Mouse (Mus musculus) hindbrain, embryonic 13.5 days (tissue): Measurements from ENCODE around the gene Tbc1d16. TPM values are rescaled to one million over a fixed set of nuclear protein-coding genes. Genes with fewer than 3 reads are reported as not detected.

Source experiments
- ATAC-seq: fragments of 200-750 bp; cut with Nextera tagmentation; 2 replicates; pipeline ENCODE4 v1.8.0; 2017; ENCODE audit warnings: moderate TSS enrichment; ENCODE audit not compliant: low FRiP score
- H3K27ac ChIP-seq: fragments of 300-500 bp; sonication (generic); 2 replicates; pipeline ENCODE4 v1.5.1; 2015; ENCODE audit warnings: inconsistent platforms, mild to moderate bottlenecking, moderate library complexity
- H3K27me3 ChIP-seq: fragments of 300-500 bp; sonication (generic); 2 replicates; pipeline ENCODE4 v1.6.1; 2015; ENCODE audit warnings: mild to moderate bottlenecking, inconsistent platforms
- H3K36me3 ChIP-seq: fragments of 300-500 bp; sonication (generic); 2 replicates; pipeline ENCODE4 v1.6.1; 2015; ENCODE audit warnings: mild to moderate bottlenecking, inconsistent platforms
- H3K4me1 ChIP-seq: fragments of 300-500 bp; sonication (generic); replicated peaks from 2 replicates; pipeline ENCODE4 v1.6.1; 2015; ENCODE audit warnings: inconsistent platforms
- H3K4me2 ChIP-seq: fragments of 300-500 bp; sonication (generic); 2 replicates; pipeline ENCODE4 v1.6.1; 2015; ENCODE audit warnings: inconsistent platforms, mild to moderate bottlenecking, moderate library complexity
- H3K4me3 ChIP-seq: fragments of 300-500 bp; sonication (generic); 2 replicates; pipeline ENCODE4 v1.5.1; 2015; ENCODE audit warnings: mild to moderate bottlenecking, inconsistent platforms
- H3K9ac ChIP-seq: fragments of 300-500 bp; sonication (generic); 2 replicates; pipeline ENCODE4 v1.6.1; 2015; ENCODE audit warnings: mild to moderate bottlenecking, inconsistent platforms
- H3K9me3 ChIP-seq: fragments of 300-500 bp; sonication (generic); 2 replicates; pipeline ENCODE4 v1.6.1; 2016; ENCODE audit warnings: inconsistent platforms
- WGBS: fragments of 180-500 bp; shearing (Covaris S2); methylation state at CpG from one replicate; pipeline ENCODE4 v1.1.7; 2015; 5-methylcytosine and 5-hydroxymethylcytosine counted together
- polyA plus RNA-seq: library from polyadenylated mRNA; unstranded; fragments of >200 nt; fragmentation: Nextera tagmentation; extraction: Ambion mirVana; gene quantifications from 2 replicates; pipeline ENCODE4 v1.2.1, GENCODE M21; 2015

Gene Tbc1d16
- polyA plus RNA-seq, 1 experiment from 2014 or later = 57.4 TPM

GRCm38 (mm10) chr11:119128668-119129280 is 99.5 kb downstream of the Tbc1d16 start:
- no peak for ATAC-seq
- no peak overlapping the region for H3K4me3 ChIP-seq
- H3K27me3 ChIP-seq = peaks cover 34% of the 10 kb centered on the region
- no peaks in the 10 kb centered on the region for H3K36me3 ChIP-seq
- no peaks in the 10 kb centered on the region for H3K9me3 ChIP-seq
- H3K4me2 ChIP-seq = no peak overlapping the region
- WGBS = 38% methylated on average over 11 of the region's 11 CpGs
- H3K27ac ChIP-seq = peak overlapping the region; percentile 78; the same call in 1 of the 2 replicates
- peak overlapping the region; percentile 51 for H3K9ac ChIP-seq
- peaks cover 61% of the 10 kb centered on the region for H3K4me1 ChIP-seq

- no peak; the same call in 1 of the 2 replicates for ATAC-seq
- peaks cover 30% of the 10 kb centered on the region; the same call in 1 of the 2 replicates for H3K27me3 ChIP-seq
- no peak overlapping the region for H3K4me3 ChIP-seq
- no peaks in the 10 kb centered on the region for H3K9me3 ChIP-seq
- peak overlapping the region; percentile 62 for H3K27ac ChIP-seq
- 61% methylated on average over 9 of the region's 9 CpGs for WGBS
- H3K4me2 ChIP-seq = no peak overlapping the region
- H3K36me3 ChIP-seq = no peaks in the 10 kb centered on the region
- H3K9ac ChIP-seq = peak overlapping the region; percentile 51
- peaks cover 58% of the 10 kb centered on the region for H3K4me1 ChIP-seq
Observed at GRCm38 (mm10) chr11:119127686-119128473, 100.4 kb downstream of the Tbc1d16 start.

- Histone ChIP-seq H3K36me3 (no peaks in the 10 kb centered on the region), H3K4me2 (no peak overlapping the region), H3K9me3 (no peaks in the 10 kb centered on the region), H3K27ac (peak overlapping the region; percentile 62), H3K27me3 (0 out of 2 replicates have a peak, but pooled peaks cover 30% of the 10 kb centered on the region), H3K4me1 (peaks cover 58% of the 10 kb centered on the region), H3K9ac (peak overlapping the region; percentile 43; the same call in 1 of the 2 replicates), H3K4me3 (no peak overlapping the region)
- 20% methylated on average over 12 of the region's 12 CpGs for WGBS
- ATAC-seq = no peak
Observed at GRCm38 (mm10) chr11:119127147-119127546, 101.2 kb downstream of the Tbc1d16 start.

GRCm38 (mm10) chr11:119125929-119126861 is 102.1 kb downstream of the Tbc1d16 start:
- Histone ChIP-seq H3K4me1 (peaks cover 58% of the 10 kb centered on the region), H3K9ac (peak overlapping the region; percentile 43), H3K4me3 (no peak overlapping the region), H3K9me3 (no peaks in the 10 kb centered on the region), H3K4me2 (peak overlapping the region; percentile 14; the same call in 1 of the 2 replicates), H3K27ac (peak overlapping the region; percentile 45), H3K27me3 (0 out of 2 replicates have a peak, but pooled peaks cover 22% of the 10 kb centered on the region), H3K36me3 (no peaks in the 10 kb centered on the region)
- 25% methylated on average over 23 of the region's 23 CpGs for WGBS
- ATAC-seq = no peak

GRCm38 (mm10) chr11:119124536-119124935 is 103.8 kb downstream of the Tbc1d16 start:
- Histone ChIP-seq H3K9ac (no peak overlapping the region), H3K9me3 (no peaks in the 10 kb centered on the region), H3K4me3 (no peak overlapping the region), H3K36me3 (no peaks in the 10 kb centered on the region), H3K27ac (no peak overlapping the region), H3K4me1 (peaks cover 45% of the 10 kb centered on the region), H3K4me2 (no peak overlapping the region), H3K27me3 (0 out of 2 replicates have a peak, but pooled peaks cover 22% of the 10 kb centered on the region)
- 92% methylated on average over 6 of the region's 6 CpGs for WGBS
- ATAC-seq = no peak

- Histone ChIP-seq H3K4me1 (peaks cover 45% of the 10 kb centered on the region), H3K4me3 (no peak overlapping the region), H3K9me3 (no peaks in the 10 kb centered on the region), H3K4me2 (no peak overlapping the region), H3K27me3 (0 out of 2 replicates have a peak, but pooled peaks cover 18% of the 10 kb centered on the region), H3K36me3 (no peaks in the 10 kb centered on the region), H3K27ac (no peak overlapping the region), H3K9ac (no peak overlapping the region)
- 86% methylated on average over 5 of the region's 5 CpGs for WGBS
- no peak for ATAC-seq
Observed at GRCm38 (mm10) chr11:119123522-119124319, 104.6 kb downstream of the Tbc1d16 start.

GRCm38 (mm10) chr11:119122396-119122795 is 105.9 kb downstream of the Tbc1d16 start:
- Histone ChIP-seq H3K27me3 (peaks cover 15% of the 10 kb centered on the region; the same call in 1 of the 2 replicates), H3K36me3 (no peaks in the 10 kb centered on the region), H3K9me3 (no peaks in the 10 kb centered on the region), H3K27ac (no peak overlapping the region), H3K4me3 (no peak overlapping the region), H3K9ac (no peak overlapping the region), H3K4me2 (no peak overlapping the region), H3K4me1 (peaks cover 41% of the 10 kb centered on the region)
- ATAC-seq = no peak
- WGBS = 72% methylated on average over 5 of the region's 5 CpGs

- H3K4me3 ChIP-seq = no peak overlapping the region
- peaks cover 6% of the 10 kb centered on the region for H3K27me3 ChIP-seq
- H3K9me3 ChIP-seq = no peaks in the 10 kb centered on the region
- peaks cover 26% of the 10 kb centered on the region for H3K4me1 ChIP-seq
- no peak for ATAC-seq
- H3K27ac ChIP-seq = peak overlapping the region; percentile 18; the same call in 1 of the 2 replicates
- H3K36me3 ChIP-seq = no peaks in the 10 kb centered on the region
- WGBS = 18% methylated on average over 7 of the region's 7 CpGs
- H3K9ac ChIP-seq = peak overlapping the region; percentile 43; the same call in 1 of the 2 replicates
- no peak overlapping the region for H3K4me2 ChIP-seq
Observed at GRCm38 (mm10) chr11:119118905-119119304, 109.4 kb downstream of the Tbc1d16 start.

GRCm38 (mm10) chr11:119117945-119118344 is 110.4 kb downstream of the Tbc1d16 start:
- peak overlapping the region; percentile 43; the same call in 1 of the 2 replicates for H3K9ac ChIP-seq
- WGBS = 47% methylated on average over 7 of the region's 7 CpGs

GRCm38 (mm10) chr11:119116992-119117391 is 111.3 kb downstream of the Tbc1d16 start:
- Histone ChIP-seq H3K9ac (no peak overlapping the region), H3K36me3 (no peaks in the 10 kb centered on the region), H3K4me1 (peaks cover 26% of the 10 kb centered on the region), H3K9me3 (no peaks in the 10 kb centered on the region), H3K4me2 (no peak overlapping the region), H3K27me3 (peaks cover 2% of the 10 kb centered on the region), H3K27ac (no peak overlapping the region), H3K4me3 (no peak overlapping the region)
- ATAC-seq = no peak
- 69% methylated on average over 4 of the region's 4 CpGs for WGBS

More at GRCm38 (mm10) chr11:119117945-119118344, 110.4 kb downstream of the Tbc1d16 start:
- no peaks in the 10 kb centered on the region for H3K9me3 ChIP-seq
- peaks cover 2% of the 10 kb centered on the region for H3K27me3 ChIP-seq
- peaks cover 26% of the 10 kb centered on the region for H3K4me1 ChIP-seq
- no peak for ATAC-seq
- H3K27ac ChIP-seq = no peak overlapping the region; the same call in 1 of the 2 replicates
- H3K4me2 ChIP-seq = no peak overlapping the region
- no peak overlapping the region for H3K4me3 ChIP-seq
- no peaks in the 10 kb centered on the region for H3K36me3 ChIP-seq

- H3K27me3 ChIP-seq = peaks cover 9% of the 10 kb centered on the region; the same call in 1 of the 2 replicates
- no peak overlapping the region for H3K27ac ChIP-seq
- H3K36me3 ChIP-seq = no peaks in the 10 kb centered on the region
- no peaks in the 10 kb centered on the region for H3K9me3 ChIP-seq
- H3K9ac ChIP-seq = no peak overlapping the region
- peaks cover 9% of the 10 kb centered on the region; the same call in 1 of the 2 replicates for H3K4me1 ChIP-seq
- no peak overlapping the region for H3K4me3 ChIP-seq
- no peak for ATAC-seq
- H3K4me2 ChIP-seq = no peak overlapping the region
Observed at GRCm38 (mm10) chr11:119112721-119113120, 115.6 kb downstream of the Tbc1d16 start.
